Mouse (Mus musculus) heart, embryonic 14.5 days (tissue): ENCODE measurements around the gene Ttll9. TPM values are rescaled to one million over a fixed set of nuclear protein-coding genes. Genes with fewer than 3 reads are reported as not detected.
A peak's percentile ranks its signal among the peaks of the same experiment; 100 is the strongest.

Experiments used
- ATAC-seq: fragments of 200-750 bp; cut with Nextera tagmentation; 2 replicates; pipeline ENCODE4 v1.8.0; 2017; ENCODE audit warnings: low read depth, moderate TSS enrichment; ENCODE audit not compliant: insufficient number of reproducible peaks, insufficient read depth, low FRiP score
- H3K27ac ChIP-seq, 2 experiments: fragments of 200-500 bp in 1 of 2; fragments of 300-500 bp in 1 of 2; sonication (generic) in 1 of 2; replicated peaks in 1 of 2; 2 replicates each; pipeline ENCODE4 v1.5.1; 2012 to 2014; ENCODE audit warnings: low read depth in 2 of 2, low read length in 2 of 2, control low read depth in 1 of 2, mild to moderate bottlenecking in 1 of 2, mixed read lengths in 1 of 2; ENCODE audit not compliant: control insufficient read depth in 1 of 2, insufficient read depth in 1 of 2
- H3K27me3 ChIP-seq: fragments of 300-500 bp; sonication (generic); 2 replicates; pipeline ENCODE4 v1.6.1; 2014; ENCODE audit warnings: mild to moderate bottlenecking, low read length, control low read depth; ENCODE audit not compliant: control insufficient read depth, insufficient read depth
- H3K36me3 ChIP-seq: fragments of 300-500 bp; sonication (generic); 2 replicates; pipeline ENCODE4 v1.6.1; 2014; ENCODE audit warnings: mild to moderate bottlenecking, control low read depth, low read length, mixed read lengths; ENCODE audit not compliant: control insufficient read depth, insufficient read depth
- H3K4me1 ChIP-seq, 2 experiments: fragments of 200-500 bp in 1 of 2; fragments of 300-500 bp in 1 of 2; sonication (generic) in 1 of 2; 2 replicates each; pipeline ENCODE4 v1.6.1; 2012 to 2014; ENCODE audit warnings: low read length in 2 of 2, control low read depth in 1 of 2, mixed read lengths in 1 of 2; ENCODE audit not compliant: control insufficient read depth in 2 of 2, insufficient read depth in 2 of 2
- H3K4me2 ChIP-seq: fragments of 300-500 bp; sonication (generic); 2 replicates; pipeline ENCODE4 v1.6.1; 2014; ENCODE audit warnings: mild to moderate bottlenecking, low read length
- H3K4me3 ChIP-seq, 2 experiments: fragments of 200-500 bp in 1 of 2; fragments of 300-500 bp in 1 of 2; sonication (generic) in 1 of 2; 2 replicates each; pipeline ENCODE4 v1.5.1; 2012 to 2014; ENCODE audit warnings: low read length in 2 of 2, mild to moderate bottlenecking in 2 of 2, control low read depth in 1 of 2, low read depth in 1 of 2, moderate library complexity in 1 of 2; ENCODE audit not compliant: control insufficient read depth in 1 of 2, insufficient read depth in 1 of 2
- H3K9ac ChIP-seq: fragments of 300-500 bp; sonication (generic); 2 replicates; pipeline ENCODE4 v1.6.1; 2014; ENCODE audit warnings: mild to moderate bottlenecking, low read length
- H3K9me3 ChIP-seq: fragments of 300-500 bp; sonication (generic); 2 replicates; pipeline ENCODE4 v1.6.1; 2016; ENCODE audit warnings: low read length, control low read depth; ENCODE audit not compliant: control insufficient read depth
- WGBS: fragments of 180-500 bp; shearing (Covaris S2); extraction: QIAGEN DNeasy Blood & Tissue Kit; methylation state at CpG from one replicate; pipeline ENCODE4 v1.1.7; 2014; 5-methylcytosine and 5-hydroxymethylcytosine counted together
- polyA plus RNA-seq: library from polyadenylated mRNA; unstranded; fragments of >200 nt; fragmentation: Nextera tagmentation; extraction: Ambion mirVana; gene quantifications from 2 replicates; pipeline ENCODE4 v1.2.1, GENCODE M21; 2014

Ttll9 gene
- polyA plus RNA-seq, result 0.30 TPM in 1 of 2 replicates, not detected in the other

- Histone ChIP-seq H3K27me3 (peaks cover 16% of the 10 kb centered on the region), H3K27ac (no peak within 1 kb of the TSS), H3K9ac (peak within 1 kb of the TSS; percentile 59), H3K9me3 (no peaks in the 10 kb centered on the region), H3K4me2 (peak within 1 kb of the TSS; percentile 87), H3K4me3 (peak within 1 kb of the TSS; percentile 50 to 55), H3K36me3 (no peaks in the 10 kb centered on the region), H3K4me1 (no peaks in the 10 kb centered on the region)
- WGBS, result 3% methylated on average over 34 of the region's 34 CpGs
- ATAC-seq, result peak; percentile 43; the same call in 1 of the 2 replicates
These were observed at the start of gene Ttll9 for GRCm38 (mm10) chr2:152962091-152962793. Ttll9 (plus strand) TSS chr2:152962485.

- Histone ChIP-seq H3K36me3 (no peaks in the 10 kb centered on the region), H3K4me1 (peaks cover 12 to 15% of the 10 kb centered on the region in 2 experiments), H3K4me3 (no peak overlapping the region), H3K9ac (no peak overlapping the region), H3K4me2 (no peak overlapping the region), H3K27me3 (peaks cover 40% of the 10 kb centered on the region), H3K27ac (no peak overlapping the region), H3K9me3 (no peaks in the 10 kb centered on the region)
- no peak for ATAC-seq
- 43% methylated on average over 7 of the region's 7 CpGs for WGBS
These were observed 48.8 kb upstream of the Ttll9 start for GRCm38 (mm10) chr2:152913471-152913870.

GRCm38 (mm10) chr2:152914310-152915120, 47.8 kb upstream of the Ttll9 start:
- WGBS, result 2% methylated on average over 18 of the region's 18 CpGs
- 0 out of 2 replicates have a peak, but pooled peaks have one; percentile 29 for ATAC-seq
- Histone ChIP-seq H3K4me3 (peak overlapping the region in 1 of 2 experiments; percentile 5; a peak in 2 of 4 replicates), H3K4me1 (peaks cover 17 to 20% of the 10 kb centered on the region in 2 experiments), H3K36me3 (no peaks in the 10 kb centered on the region), H3K27me3 (peaks cover 40% of the 10 kb centered on the region), H3K9ac (no peak overlapping the region), H3K27ac (no peak overlapping the region), H3K4me2 (peak overlapping the region; percentile 59), H3K9me3 (no peaks in the 10 kb centered on the region)

GRCm38 (mm10) chr2:152915453-152915852, 46.8 kb upstream of the Ttll9 start:
- no peak for ATAC-seq

GRCm38 (mm10) chr2:152916111-152916510, 46.2 kb upstream of the Ttll9 start:
- no peaks in the 10 kb centered on the region for H3K9me3 ChIP-seq
- WGBS, result 55% methylated on average over 5 of the region's 5 CpGs
- H3K4me1 ChIP-seq, result peaks cover 17 to 20% of the 10 kb centered on the region in 2 experiments
- H3K36me3 ChIP-seq, result no peaks in the 10 kb centered on the region
- no peak for ATAC-seq
- no peak overlapping the region for H3K9ac ChIP-seq
- H3K4me3 ChIP-seq, result no peak overlapping the region
- H3K27ac ChIP-seq, result no peak overlapping the region
- H3K4me2 ChIP-seq, result no peak overlapping the region
- peaks cover 28% of the 10 kb centered on the region for H3K27me3 ChIP-seq

More at GRCm38 (mm10) chr2:152915453-152915852, 46.8 kb upstream of the Ttll9 start:
- no peak overlapping the region for H3K4me3 ChIP-seq
- WGBS, result 59% methylated on average over 4 of the region's 4 CpGs
- no peak overlapping the region for H3K4me2 ChIP-seq
- no peaks in the 10 kb centered on the region for H3K36me3 ChIP-seq
- H3K9me3 ChIP-seq, result no peaks in the 10 kb centered on the region
- peaks cover 17 to 20% of the 10 kb centered on the region in 2 experiments for H3K4me1 ChIP-seq
- peaks cover 35% of the 10 kb centered on the region for H3K27me3 ChIP-seq
- no peak overlapping the region for H3K27ac ChIP-seq
- H3K9ac ChIP-seq, result no peak overlapping the region

- 43% methylated on average over 9 of the region's 9 CpGs for WGBS
- no peak for ATAC-seq
These were observed 44.6 kb upstream of the Ttll9 start for GRCm38 (mm10) chr2:152917671-152918070.

GRCm38 (mm10) chr2:152922376-152922775, 39.9 kb upstream of the Ttll9 start:
- peaks cover 18 to 27% of the 10 kb centered on the region in 2 experiments for H3K4me1 ChIP-seq
- no peak for ATAC-seq
- WGBS, result 21% methylated on average over 6 of the region's 7 CpGs
- H3K9me3 ChIP-seq, result no peaks in the 10 kb centered on the region
- no peak overlapping the region for H3K27ac ChIP-seq
- H3K36me3 ChIP-seq, result no peaks in the 10 kb centered on the region
- H3K4me3 ChIP-seq, result no peak overlapping the region
- H3K27me3 ChIP-seq, result no peaks in the 10 kb centered on the region
- H3K4me2 ChIP-seq, result no peak overlapping the region
- H3K9ac ChIP-seq, result no peak overlapping the region

More at GRCm38 (mm10) chr2:152917671-152918070, 44.6 kb upstream of the Ttll9 start:
- no peak overlapping the region for H3K4me3 ChIP-seq
- no peaks in the 10 kb centered on the region for H3K36me3 ChIP-seq
- H3K27ac ChIP-seq, result no peak overlapping the region
- H3K9ac ChIP-seq, result no peak overlapping the region
- H3K4me2 ChIP-seq, result no peak overlapping the region
- H3K4me1 ChIP-seq, result peaks cover 17 to 20% of the 10 kb centered on the region in 2 experiments
- H3K9me3 ChIP-seq, result no peaks in the 10 kb centered on the region
- H3K27me3 ChIP-seq, result peaks cover 15% of the 10 kb centered on the region; the same call in 1 of the 2 replicates
